Mouse (Mus musculus) brain, embryonic 14.5 days (tissue): ENCODE measurements at regions not wholly inside any gene's neighbourhood (a gene's known extent, or its start where the extent isn't known, plus 50 kb on each side); places are given as distances from the start of the nearest gene placed in this dataset.

ENCODE experiments used
- CTCF ChIP-seq: fragments of 200-500 bp; IDR thresholded peaks from 2 replicates; pipeline ENCODE4 v1.5.1; 2012; ENCODE audit warnings: inconsistent platforms, mild to moderate bottlenecking, moderate library complexity, borderline replicate concordance; ENCODE audit not compliant: insufficient read depth, insufficient read length; ENCODE audit errors: extremely low read depth
- POLR2A ChIP-seq: fragments of 200-500 bp; IDR thresholded peaks from 2 replicates; pipeline ENCODE4 v1.6.1; 2012; ENCODE audit warnings: mild to moderate bottlenecking, inconsistent platforms, borderline replicate concordance; ENCODE audit not compliant: poor library complexity, insufficient read depth, insufficient read length, severe bottlenecking; ENCODE audit errors: extremely low read depth

DNA sequence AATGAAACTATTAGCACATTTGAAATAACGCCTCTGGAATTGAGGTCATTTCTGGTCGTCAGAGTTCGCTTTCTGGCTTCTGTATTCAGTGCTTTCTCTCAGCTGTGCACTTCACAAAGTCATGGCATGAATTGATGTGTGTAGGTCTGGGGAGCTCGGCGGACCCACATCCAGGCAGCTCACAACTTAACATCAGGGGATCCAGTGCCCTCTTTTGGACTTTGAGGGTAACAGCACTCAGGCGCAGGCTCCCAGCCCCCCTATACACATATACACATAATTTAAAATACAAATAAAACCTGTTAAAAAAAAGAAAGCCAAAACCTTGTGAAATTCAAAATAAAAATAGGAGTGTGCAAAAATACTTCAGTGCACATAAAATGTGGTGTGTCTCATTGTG is 132.8 kb upstream of the Zfp217 start:
- TF ChIP-seq CTCF: peak; percentile 56; the same call in 1 of the 2 replicates
- TF ChIP-seq POLR2A: no peak
